8 mouse cellular contexts compared by ENCODE assay signal in genomic region chr11:54860256-54861038, GRCm38 (mm10). TPM values are rescaled to one million over a fixed set of nuclear protein-coding genes. Genes with fewer than 3 reads are reported as not detected.
DNase-seq lines count a peak whose midpoint lies in the region; ATAC-seq and TF ChIP-seq lines count a peak whose summit lies in the region.

Gene Lyrm7, minus strand, starts transcription at chr11:54860916.

- H3K27ac ChIP-seq in heart, embryonic 12.5 days (ENCODE audit: poor library complexity, severe bottlenecking): peak within 1 kb of the TSS; percentile 82
- peak within 1 kb of the TSS; percentile 81 for H3K27ac ChIP-seq in kidney, postnatal 0 days
- H3K27ac ChIP-seq in liver, embryonic 11.5 days (ENCODE audit: low read depth, low read length): peak within 1 kb of the TSS; percentile 94
- H3K27ac ChIP-seq in stomach, embryonic 14.5 days (ENCODE audit: low read length): peak within 1 kb of the TSS; percentile 87; the same call in 1 of the 2 replicates

- H3K9me3 ChIP-seq in heart, embryonic 12.5 days (replicated peaks): no peaks in the 10 kb centered on the region
- H3K9me3 ChIP-seq in kidney, postnatal 0 days (replicated peaks; ENCODE audit: low read length): no peaks in the 10 kb centered on the region
- no peaks in the 10 kb centered on the region for H3K9me3 ChIP-seq in liver, embryonic 11.5 days (ENCODE audit: control insufficient read depth, low read length)
- no peaks in the 10 kb centered on the region for H3K9me3 ChIP-seq in stomach, embryonic 14.5 days (ENCODE audit: control insufficient read depth, low read depth, low read length)

- TF ChIP-seq CTCF in kidney, postnatal 0 days (IDR thresholded peaks at IDR 0.05; ENCODE audit: low read depth): peak; percentile 60

- peak within 1 kb of the TSS; percentile 94 for H3K4me2 ChIP-seq in heart, embryonic 12.5 days
- peak within 1 kb of the TSS; percentile 86 for H3K4me2 ChIP-seq in kidney, postnatal 0 days (ENCODE audit: low read length)
- H3K4me2 ChIP-seq in liver, embryonic 11.5 days: peak within 1 kb of the TSS; percentile 82
- peak within 1 kb of the TSS; percentile 73 for H3K4me2 ChIP-seq in stomach, embryonic 14.5 days (replicated peaks; ENCODE audit: low read depth, low read length)

- H3K4me1 ChIP-seq in heart, embryonic 12.5 days (replicated peaks): peaks cover 6% of the 10 kb centered on the region
- 0 out of 2 replicates have a peak, but pooled peaks cover 7% of the 10 kb centered on the region for H3K4me1 ChIP-seq in kidney, postnatal 0 days (replicated peaks; ENCODE audit: insufficient read depth, low read length)
- H3K4me1 ChIP-seq in liver, embryonic 11.5 days (replicated peaks; ENCODE audit: control insufficient read depth, insufficient read depth, low read length): peaks cover 11% of the 10 kb centered on the region
- H3K4me1 ChIP-seq in stomach, embryonic 14.5 days (ENCODE audit: control insufficient read depth, insufficient read depth, low read length): no peaks in the 10 kb centered on the region

- peak within 1 kb of the TSS; percentile 84 for H3K9ac ChIP-seq in heart, embryonic 12.5 days
- H3K9ac ChIP-seq in kidney, postnatal 0 days (ENCODE audit: low read depth, low read length): peak within 1 kb of the TSS; percentile 75
- peak within 1 kb of the TSS; percentile 79 for H3K9ac ChIP-seq in liver, embryonic 11.5 days (ENCODE audit: low read depth, low read length)
- peak within 1 kb of the TSS; percentile 57 for H3K9ac ChIP-seq in stomach, embryonic 14.5 days (replicated peaks; ENCODE audit: low read depth, low read length)

- H3K4me3 ChIP-seq in heart, embryonic 12.5 days: peak within 1 kb of the TSS; percentile 71
- peak within 1 kb of the TSS; percentile 67 for H3K4me3 ChIP-seq in kidney, postnatal 0 days (replicated peaks; ENCODE audit: low read depth, low read length)
- H3K4me3 ChIP-seq in liver, embryonic 11.5 days (ENCODE audit: low read depth, low read length): peak within 1 kb of the TSS; percentile 67
- H3K4me3 ChIP-seq in stomach, embryonic 14.5 days (ENCODE audit: low read depth, low read length): peak within 1 kb of the TSS; percentile 57

- peak; percentile 96 for ATAC-seq in erythroid progenitor cell, adult 5-6 weeks (replicated peaks; ENCODE audit: low FRiP score, poor library complexity, severe bottlenecking)
- ATAC-seq in heart, embryonic 12.5 days (ENCODE audit: insufficient number of reproducible peaks, low FRiP score): peak; percentile 99
- ATAC-seq in kidney, postnatal 0 days (replicated peaks; ENCODE audit: low FRiP score, low read depth): peak; percentile 96
- peak; percentile 96 for ATAC-seq in liver, embryonic 11.5 days (replicated peaks; ENCODE audit: low FRiP score)
- ATAC-seq in stomach, embryonic 14.5 days (ENCODE audit: insufficient number of reproducible peaks, insufficient read depth, low FRiP score, low read depth): peak; percentile 98

- DNase-seq in CD4-positive helper T cell, adult 2 months (ENCODE audit: low read depth, low spot score): peak; percentile 99
- DNase-seq in brain, embryonic 18.5 days (ENCODE audit: low read depth, low spot score): peak; percentile 98
- DNase-seq in kidney, postnatal 0 days (ENCODE audit: low spot score): peak; percentile 99
- peak; percentile 89 for DNase-seq in liver, embryonic 11.5 days (ENCODE audit: low spot score)
- DNase-seq in naive thymus-derived CD4-positive, alpha-beta T cell, adult 2 months (ENCODE audit: low read depth): peak; percentile 98

- under 1% methylated on average over 42 of the region's 42 CpGs for WGBS in heart, embryonic 12.5 days
- under 1% methylated on average over 42 of the region's 42 CpGs for WGBS in kidney, postnatal 0 days
- WGBS in liver, embryonic 11.5 days: under 1% methylated on average over 42 of the region's 42 CpGs
- under 1% methylated on average over 42 of the region's 42 CpGs for WGBS in stomach, embryonic 14.5 days

- no peaks in the 10 kb centered on the region for H3K27me3 ChIP-seq in heart, embryonic 12.5 days (replicated peaks)
- no peaks in the 10 kb centered on the region for H3K27me3 ChIP-seq in kidney, postnatal 0 days (ENCODE audit: insufficient read depth, low read length)
- H3K27me3 ChIP-seq in liver, embryonic 11.5 days (replicated peaks; ENCODE audit: control insufficient read depth, insufficient read depth, low read length): no peaks in the 10 kb centered on the region
- H3K27me3 ChIP-seq in stomach, embryonic 14.5 days (ENCODE audit: control insufficient read depth, insufficient read depth, low read length): no peaks in the 10 kb centered on the region

- H3K36me3 ChIP-seq in heart, embryonic 12.5 days: no peaks in the 10 kb centered on the region
- H3K36me3 ChIP-seq in kidney, postnatal 0 days (ENCODE audit: insufficient read depth, low read length): no peaks in the 10 kb centered on the region
- no peaks in the 10 kb centered on the region for H3K36me3 ChIP-seq in liver, embryonic 11.5 days (ENCODE audit: control insufficient read depth, insufficient read depth, low read length)
- H3K36me3 ChIP-seq in stomach, embryonic 14.5 days (ENCODE audit: control insufficient read depth, insufficient read depth, low read length): no peaks in the 10 kb centered on the region

RNA-seq across cellular contexts. Expression of gene Lyrm7, which starts in this region (rescaled TPM):
- 0.84 and 1.4 TPM in 2 replicates for total RNA-seq in erythroid progenitor cell, adult 5-6 weeks (2015; ENCODE audit: low replicate concordance)
- total RNA-seq in erythroid progenitor cell, adult 5-6 weeks (2017; ENCODE audit: low replicate concordance): 1.2 and 1.4 TPM in 2 replicates
- polyA plus RNA-seq in heart, embryonic 12.5 days (2016; fragmentation: Nextera tagmentation; extraction: Ambion mirVana): 14.5 and 20.1 TPM in 2 replicates
- 7.3 and 7.7 TPM in 2 replicates for polyA plus RNA-seq in kidney, postnatal 0 days (2015; fragmentation: Nextera tagmentation; extraction: Ambion mirVana)
- polyA plus RNA-seq in liver, embryonic 11.5 days (2014; fragmentation: Nextera tagmentation; extraction: Ambion mirVana): 9.4 and 11.3 TPM in 2 replicates
- polyA plus RNA-seq in stomach, embryonic 14.5 days (2014; fragmentation: Nextera tagmentation; extraction: Ambion mirVana): 6.8 and 10.1 TPM in 2 replicates

Comparison
In these comparisons a context has a peak if more than half of its experiments do, and no peak if none do; other contexts are left out.
1. Peak in every context shown above with its lines: DNase-seq, ATAC-seq, H3K4me3 ChIP-seq and H3K27ac ChIP-seq.